Mouse (Mus musculus): ENCODE results near the gene Actc1. TPM values are rescaled to one million over a fixed set of nuclear protein-coding genes. Genes with fewer than 3 reads are reported as not detected.

The Actc1 gene
- 0.38 TPM in 1 of 2 replicates, not detected in the other for polyA plus RNA-seq (2012; ENCODE audit: insufficient read depth, insufficient read length, missing spikeins)

DNA sequence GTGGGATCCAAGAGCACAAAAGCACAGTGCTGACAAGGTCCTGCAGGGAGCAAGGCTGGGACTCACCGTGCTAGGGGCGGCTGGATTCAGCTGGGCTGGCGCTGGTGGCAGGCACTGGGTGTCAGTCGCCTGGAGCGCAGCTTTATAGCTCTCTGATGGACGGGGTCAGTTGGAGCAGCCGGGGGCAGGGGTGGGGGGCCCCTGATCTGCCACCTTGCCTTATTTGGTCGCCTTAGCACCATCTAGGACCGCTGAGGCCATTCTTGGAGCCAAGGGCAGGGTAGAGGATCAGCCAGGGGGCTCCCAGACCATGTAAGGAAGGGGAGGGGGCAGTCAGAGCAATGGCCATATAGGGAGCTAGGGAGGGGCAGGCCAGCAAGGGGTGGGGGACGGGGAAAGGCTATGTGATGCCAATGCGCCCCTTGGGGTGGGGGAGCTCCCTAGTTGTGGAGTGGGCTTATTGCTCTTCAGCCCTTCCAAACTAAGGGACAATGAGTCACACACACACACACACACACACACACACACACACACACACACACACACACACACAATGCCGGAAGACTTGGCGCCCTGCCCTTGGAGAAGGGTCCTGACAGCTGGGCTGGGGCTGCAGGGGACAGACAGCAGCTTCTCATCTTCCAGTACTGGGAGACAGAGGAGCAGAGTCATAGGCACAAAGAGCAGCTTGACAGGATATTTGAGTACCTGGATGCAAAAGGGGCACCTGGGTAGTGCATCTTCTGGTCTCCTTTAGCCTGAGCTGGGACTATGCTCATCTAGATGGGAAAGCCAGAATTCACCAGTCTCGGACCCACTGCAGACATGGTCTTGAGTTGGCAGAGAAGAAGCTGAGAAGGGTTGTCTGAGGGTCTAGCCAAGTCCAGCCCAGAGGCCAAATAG, at the start of gene Actc1:
TSS of gene Actc1 (minus strand) at position 853 of the 903 bp plus-strand sequence.
- no peak within 1 kb of the TSS for H3K27ac ChIP-seq (ENCODE audit: insufficient read depth, low read depth, low read length)
- H3K4me1 ChIP-seq (ENCODE audit: control insufficient read depth, insufficient read depth, low read length) = no peaks in the 10 kb centered on the region
- no peak for TF ChIP-seq POLR2A (IDR thresholded peaks at IDR 0.05; ENCODE audit: borderline replicate concordance, low read depth, low read length)
- TF ChIP-seq CTCF (IDR thresholded peaks at IDR 0.05; ENCODE audit: low read depth, low read length) = no peak

DNA sequence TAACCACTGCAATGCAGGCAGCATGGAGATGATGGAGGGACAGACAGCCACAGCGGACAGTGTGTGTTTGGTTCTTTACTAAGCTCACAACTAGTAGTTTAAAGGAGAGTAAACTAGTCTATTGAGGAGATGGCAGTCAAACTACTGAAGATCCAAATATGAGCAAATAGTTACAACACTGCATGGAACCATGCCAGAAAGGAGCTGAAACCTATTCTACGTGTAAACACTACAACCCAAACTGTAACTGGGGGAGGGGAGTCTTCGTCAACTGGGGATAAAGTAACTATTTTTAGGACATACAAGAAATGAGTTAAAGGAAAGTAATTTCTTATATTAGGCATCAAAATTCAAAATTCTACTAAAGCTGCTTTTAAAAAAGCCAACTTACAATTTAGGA, 49.1 kb upstream of the Actc1 start:
- TF ChIP-seq POLR2A (IDR thresholded peaks at IDR 0.05; ENCODE audit: borderline replicate concordance, low read depth, low read length) = no peak
- TF ChIP-seq CTCF (IDR thresholded peaks at IDR 0.05; ENCODE audit: low read depth, low read length) = no peak
- Histone ChIP-seq H3K4me3 (ENCODE audit: insufficient read depth, low read length) (no peak overlapping the region), H3K27ac (ENCODE audit: insufficient read depth, low read depth, low read length) (no peak overlapping the region), H3K4me1 (ENCODE audit: control insufficient read depth, insufficient read depth, low read length) (no peaks in the 10 kb centered on the region)

More for the DNA sequence above, at the start of gene Actc1:
- peak within 1 kb of the TSS; percentile 18; the same call in 1 of the 2 replicates for H3K4me3 ChIP-seq (ENCODE audit: insufficient read depth, low read length)

DNA sequence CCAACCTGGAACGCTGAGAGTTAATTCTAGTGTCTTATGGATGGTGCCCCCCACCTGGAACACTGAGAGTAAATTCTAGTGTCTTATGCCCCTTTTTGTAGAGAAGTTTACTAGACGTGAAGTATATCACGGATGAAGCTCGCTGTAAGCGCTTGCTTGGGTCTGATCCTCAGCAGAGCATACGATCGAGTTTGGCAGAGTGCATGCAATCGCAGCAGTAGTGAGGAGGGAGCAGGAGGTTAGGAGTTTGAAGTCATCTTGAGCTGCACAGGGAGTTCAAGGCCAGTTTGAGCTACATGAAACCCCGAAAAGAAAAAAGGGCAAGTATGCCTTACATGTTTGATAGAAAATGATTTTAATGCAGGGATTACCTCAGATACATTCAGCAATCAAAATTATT, 47.5 kb upstream of the Actc1 start:
- Histone ChIP-seq H3K4me1 (ENCODE audit: control insufficient read depth, insufficient read depth, low read length) (0 out of 2 replicates have a peak, but pooled peaks cover 4% of the 10 kb centered on the region), H3K4me3 (ENCODE audit: insufficient read depth, low read length) (no peak overlapping the region), H3K27ac (ENCODE audit: insufficient read depth, low read depth, low read length) (no peak overlapping the region)
- TF ChIP-seq POLR2A (IDR thresholded peaks at IDR 0.05; ENCODE audit: borderline replicate concordance, low read depth, low read length) (no peak), CTCF (IDR thresholded peaks at IDR 0.05; ENCODE audit: low read depth, low read length) (no peak)

DNA sequence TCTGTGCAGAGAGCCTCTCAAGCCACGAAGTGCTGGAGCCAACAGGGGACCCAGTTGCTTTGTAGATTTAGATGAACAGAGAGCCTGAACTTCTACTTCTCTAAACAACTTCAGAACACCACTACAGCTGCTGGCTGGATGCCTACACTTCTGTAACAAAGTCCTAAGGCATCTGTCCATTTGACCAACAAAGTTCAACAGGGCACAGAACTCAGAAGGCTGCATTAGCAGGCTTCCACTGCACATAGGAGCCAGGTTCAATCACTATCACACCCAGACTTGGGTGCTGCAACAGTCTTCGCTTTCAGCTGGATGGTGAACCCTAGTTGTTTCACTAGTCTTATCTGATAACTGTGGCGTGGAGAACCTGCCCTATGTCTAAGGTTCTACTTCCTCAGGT, 46.5 kb upstream of the Actc1 start:
- TF ChIP-seq CTCF (IDR thresholded peaks at IDR 0.05; ENCODE audit: low read depth, low read length) (no peak), POLR2A (IDR thresholded peaks at IDR 0.05; ENCODE audit: borderline replicate concordance, low read depth, low read length) (no peak)
- Histone ChIP-seq H3K4me3 (ENCODE audit: insufficient read depth, low read length) (no peak overlapping the region), H3K27ac (ENCODE audit: insufficient read depth, low read depth, low read length) (no peak overlapping the region), H3K4me1 (ENCODE audit: control insufficient read depth, insufficient read depth, low read length) (0 out of 2 replicates have a peak, but pooled peaks cover 4% of the 10 kb centered on the region)

DNA sequence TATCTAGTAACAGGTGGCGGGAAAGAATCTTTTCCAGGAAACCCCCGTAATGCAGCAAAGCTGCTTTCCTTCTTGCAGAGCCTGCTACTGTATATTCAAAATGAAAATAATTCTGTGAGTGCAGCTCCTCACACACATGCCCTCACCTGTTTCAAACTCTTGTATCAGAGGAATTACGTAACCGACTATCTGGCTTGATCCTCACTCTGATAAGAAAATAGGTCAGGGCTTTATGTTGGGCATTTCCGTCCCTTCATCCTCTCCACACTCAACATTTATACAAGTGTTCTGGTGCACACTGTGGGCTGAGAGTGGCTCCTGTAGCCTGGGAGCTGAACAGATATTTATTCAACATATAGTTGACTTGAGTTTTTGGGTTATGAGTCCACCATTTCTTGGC, 45.8 kb upstream of the Actc1 start:
- Histone ChIP-seq H3K27ac (ENCODE audit: insufficient read depth, low read depth, low read length) (no peak overlapping the region), H3K4me1 (ENCODE audit: control insufficient read depth, insufficient read depth, low read length) (0 out of 2 replicates have a peak, but pooled peaks cover 4% of the 10 kb centered on the region), H3K4me3 (ENCODE audit: insufficient read depth, low read length) (no peak overlapping the region)
- TF ChIP-seq CTCF (IDR thresholded peaks at IDR 0.05; ENCODE audit: low read depth, low read length) (no peak), POLR2A (IDR thresholded peaks at IDR 0.05; ENCODE audit: borderline replicate concordance, low read depth, low read length) (no peak)

DNA sequence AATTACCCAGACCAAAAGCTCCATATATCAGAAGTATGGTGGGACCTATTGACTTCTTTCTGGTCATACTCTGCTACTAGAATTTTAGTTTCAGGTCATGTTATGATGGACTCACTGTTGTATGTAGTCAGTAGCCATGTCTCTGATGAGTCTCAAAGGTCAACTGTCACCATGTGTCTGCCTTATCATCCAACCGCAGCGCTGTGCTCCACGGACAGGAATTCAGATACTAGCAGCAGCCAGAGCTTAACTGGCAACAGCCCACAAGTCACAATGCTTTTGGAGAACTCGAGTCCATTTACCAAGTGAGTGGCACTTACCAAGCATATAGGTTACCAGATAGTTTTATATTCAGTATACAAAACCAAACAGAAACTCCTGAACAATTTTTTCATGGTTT, 44.3 kb upstream of the Actc1 start:
- no peak for TF ChIP-seq POLR2A (IDR thresholded peaks at IDR 0.05; ENCODE audit: borderline replicate concordance, low read depth, low read length)
- TF ChIP-seq CTCF (IDR thresholded peaks at IDR 0.05; ENCODE audit: low read depth, low read length) = no peak
- Histone ChIP-seq H3K4me3 (ENCODE audit: insufficient read depth, low read length) (no peak overlapping the region), H3K4me1 (ENCODE audit: control insufficient read depth, insufficient read depth, low read length) (0 out of 2 replicates have a peak, but pooled peaks cover 4% of the 10 kb centered on the region), H3K27ac (ENCODE audit: insufficient read depth, low read depth, low read length) (no peak overlapping the region)

DNA sequence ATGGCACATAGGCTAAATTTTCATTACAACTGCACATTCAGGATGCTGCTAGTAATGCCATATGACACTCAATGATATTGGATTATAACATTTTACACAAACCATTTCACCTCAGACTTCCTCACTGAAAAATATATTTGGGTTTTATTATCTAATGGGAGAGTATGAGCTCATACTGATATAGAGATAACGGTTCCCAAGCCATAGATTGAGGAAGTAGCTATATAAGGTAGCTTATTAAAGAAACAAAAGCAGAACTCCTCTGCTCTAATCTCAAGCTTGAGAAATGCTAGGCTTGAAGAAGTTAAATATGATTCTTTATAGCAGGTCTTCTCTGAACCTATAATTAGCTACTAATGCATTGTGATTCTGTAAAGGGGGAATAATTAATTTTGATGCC, 43.2 kb upstream of the Actc1 start:
- Histone ChIP-seq H3K4me1 (ENCODE audit: control insufficient read depth, insufficient read depth, low read length) (0 out of 2 replicates have a peak, but pooled peaks cover 4% of the 10 kb centered on the region), H3K4me3 (ENCODE audit: insufficient read depth, low read length) (no peak overlapping the region), H3K27ac (ENCODE audit: insufficient read depth, low read depth, low read length) (no peak overlapping the region)
- TF ChIP-seq CTCF (IDR thresholded peaks at IDR 0.05; ENCODE audit: low read depth, low read length) = no peak

DNA sequence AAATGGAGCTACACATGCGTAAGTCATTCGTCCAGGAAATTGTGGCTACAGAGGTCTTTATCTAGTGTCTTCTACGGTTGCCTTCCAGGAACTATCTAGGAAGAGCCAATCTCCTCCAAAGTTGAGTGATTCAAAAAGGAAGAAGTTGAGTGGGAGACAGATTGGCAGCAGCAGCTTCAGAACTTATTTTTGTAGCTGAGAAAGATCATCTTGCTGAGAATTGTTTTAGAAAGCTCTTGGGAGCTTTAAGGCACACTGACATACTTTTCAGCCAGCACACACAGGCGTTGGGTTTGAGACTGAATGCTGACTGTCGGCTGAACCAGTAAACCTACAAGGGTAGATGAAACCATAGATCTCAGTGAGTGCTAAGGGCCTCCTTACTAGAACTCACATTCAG, 42.0 kb upstream of the Actc1 start:
- H3K27ac ChIP-seq (ENCODE audit: insufficient read depth, low read depth, low read length) = no peak overlapping the region
- 0 out of 2 replicates have a peak, but pooled peaks cover 4% of the 10 kb centered on the region for H3K4me1 ChIP-seq (ENCODE audit: control insufficient read depth, insufficient read depth, low read length)
- H3K4me3 ChIP-seq (ENCODE audit: insufficient read depth, low read length) = no peak overlapping the region
- TF ChIP-seq CTCF (IDR thresholded peaks at IDR 0.05; ENCODE audit: low read depth, low read length) (no peak), POLR2A (IDR thresholded peaks at IDR 0.05; ENCODE audit: borderline replicate concordance, low read depth, low read length) (no peak)

DNA sequence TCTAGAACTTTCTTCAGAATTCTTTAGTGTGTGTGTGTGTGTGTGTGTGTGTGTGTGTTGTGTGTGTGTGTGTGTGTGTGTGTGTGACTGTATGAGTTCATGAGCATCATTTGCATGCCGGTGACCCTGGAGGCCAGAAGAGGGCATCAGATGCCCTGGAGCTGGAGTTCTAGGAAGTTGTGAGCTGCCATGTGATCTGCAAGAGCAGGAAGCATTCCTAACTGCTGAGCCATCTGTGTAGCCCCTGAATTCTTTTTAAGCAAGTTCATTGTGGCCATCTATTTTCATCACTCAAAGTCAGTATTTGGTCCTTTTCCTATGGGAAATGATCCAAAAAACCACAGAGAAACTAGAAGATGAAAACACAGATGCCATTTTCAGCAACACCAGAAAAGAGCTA, 41.3 kb upstream of the Actc1 start:
- no peak overlapping the region for H3K27ac ChIP-seq (ENCODE audit: insufficient read depth, low read depth, low read length)
- H3K4me3 ChIP-seq (ENCODE audit: insufficient read depth, low read length) = no peak overlapping the region
- no peak for TF ChIP-seq POLR2A (IDR thresholded peaks at IDR 0.05; ENCODE audit: borderline replicate concordance, low read depth, low read length)
- no peak for TF ChIP-seq CTCF (IDR thresholded peaks at IDR 0.05; ENCODE audit: low read depth, low read length)
- H3K4me1 ChIP-seq (ENCODE audit: control insufficient read depth, insufficient read depth, low read length) = 0 out of 2 replicates have a peak, but pooled peaks cover 4% of the 10 kb centered on the region

DNA sequence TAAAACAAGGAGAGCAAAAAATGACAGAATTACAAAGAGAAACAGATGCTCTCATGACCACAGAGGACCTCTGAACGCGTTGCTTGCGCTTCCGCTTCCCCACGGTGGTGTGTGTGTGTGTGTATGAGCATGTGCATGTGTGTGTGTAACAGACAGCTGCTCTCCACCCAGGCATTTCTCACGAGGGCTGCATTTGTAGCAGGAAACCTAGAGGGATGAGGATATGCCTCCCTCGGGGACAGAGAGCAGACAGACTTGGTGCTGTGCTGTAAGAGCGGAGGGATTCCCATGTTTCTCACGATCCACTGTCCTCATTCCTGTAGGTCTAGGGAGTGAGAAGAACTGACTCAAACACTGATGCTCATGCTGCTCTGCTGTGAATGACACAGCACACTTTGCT, 40.2 kb upstream of the Actc1 start:
- Histone ChIP-seq H3K4me3 (ENCODE audit: insufficient read depth, low read length) (no peak overlapping the region), H3K4me1 (ENCODE audit: control insufficient read depth, insufficient read depth, low read length) (0 out of 2 replicates have a peak, but pooled peaks cover 4% of the 10 kb centered on the region), H3K27ac (ENCODE audit: insufficient read depth, low read depth, low read length) (no peak overlapping the region)
- TF ChIP-seq POLR2A (IDR thresholded peaks at IDR 0.05; ENCODE audit: borderline replicate concordance, low read depth, low read length) = no peak
- no peak for TF ChIP-seq CTCF (IDR thresholded peaks at IDR 0.05; ENCODE audit: low read depth, low read length)

Measured in bone marrow macrophage, adult 2 months (primary cell).